Mouse (Mus musculus) MN1 (cell line): ENCODE measurements at regions not wholly inside any gene's neighbourhood (a gene's known extent, or its start where the extent isn't known, plus 50 kb on each side); places are given as distances from the start of the nearest gene placed in this dataset.

ENCODE experiments used
- DNase-seq: peaks from one replicate; pipeline ENCODE4 v3.0.0-alpha.2; 2016; ENCODE audit warnings: low spot score

DNA sequence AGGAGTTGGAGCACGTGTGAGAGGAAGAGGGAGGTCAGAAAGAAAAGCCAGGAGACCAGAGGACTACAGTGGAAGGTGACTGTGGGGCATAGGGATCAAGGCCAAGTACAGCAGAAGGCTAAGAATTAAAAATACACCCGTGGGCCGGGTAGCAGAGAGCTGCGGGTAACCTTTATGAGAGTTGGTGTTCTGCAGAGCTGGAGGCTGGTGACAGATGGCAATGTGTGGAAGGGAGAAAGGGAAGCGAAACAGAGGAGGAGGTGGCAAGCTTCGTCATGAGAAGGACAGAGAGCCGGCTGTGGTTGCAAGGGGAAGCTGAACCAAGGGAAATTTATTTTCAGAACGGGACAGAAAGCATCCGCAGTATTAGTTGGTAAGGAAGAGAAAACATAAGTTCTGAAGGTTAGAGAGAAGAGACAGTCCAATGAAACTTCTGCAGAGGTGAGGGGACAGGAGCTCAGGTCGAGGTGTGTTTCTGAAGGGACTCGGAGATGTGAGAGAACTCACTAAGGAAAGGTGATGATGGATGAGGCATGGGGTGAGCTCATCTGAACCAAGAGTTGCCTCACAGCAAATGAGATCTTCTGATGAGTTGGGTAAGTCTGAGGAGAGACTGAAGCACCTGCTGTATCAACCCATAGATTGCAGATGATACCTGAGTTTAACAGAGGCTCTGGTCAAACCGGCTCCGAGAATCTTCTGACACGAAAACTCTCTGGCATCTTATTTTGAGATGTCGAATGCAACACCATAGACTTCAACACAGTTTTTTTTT, 200.6 kb downstream of the Gm10260 start:
- no peak for DNase-seq

DNA sequence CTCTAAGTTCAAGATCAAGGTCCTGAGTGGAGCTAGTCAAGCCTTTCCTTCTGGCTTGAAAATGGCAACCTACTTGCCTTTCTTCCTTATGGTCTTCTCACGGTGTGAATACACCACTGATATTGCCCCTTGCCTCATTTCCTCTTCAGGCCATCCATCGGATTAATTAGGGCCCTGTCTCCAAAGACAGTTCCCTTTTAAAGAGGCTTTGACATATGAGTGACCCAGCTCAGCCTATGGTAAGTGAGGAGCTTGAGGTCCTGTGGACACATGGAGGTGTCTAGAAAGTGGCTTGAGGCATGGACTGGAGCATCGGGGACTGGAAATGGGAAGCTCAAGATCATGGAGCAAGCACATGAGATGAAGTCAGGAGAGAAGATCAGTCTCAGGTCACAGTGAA, 201.5 kb downstream of the Gm10260 start:
- DNase-seq, result no peak

DNA sequence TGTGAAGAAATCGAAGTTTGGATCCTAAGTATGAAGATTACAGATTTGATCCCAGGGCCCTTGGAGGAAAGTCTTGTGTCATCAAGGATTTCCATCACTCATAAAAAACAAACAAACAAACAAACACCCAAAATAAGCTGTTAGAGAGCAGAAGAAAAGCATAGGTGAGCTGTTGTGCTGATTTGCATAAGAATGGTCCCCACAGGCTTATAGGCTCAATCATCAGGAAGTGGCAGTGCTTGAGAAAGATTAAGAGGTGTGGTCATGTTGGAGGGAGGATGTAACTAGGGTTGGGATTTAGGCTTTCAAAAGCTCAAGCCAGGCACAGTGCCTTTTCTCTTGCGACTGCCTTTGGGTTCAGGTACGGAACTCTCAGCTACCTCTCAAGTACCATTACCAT, 205.1 kb downstream of the Gm10260 start:
- no peak for DNase-seq

DNA sequence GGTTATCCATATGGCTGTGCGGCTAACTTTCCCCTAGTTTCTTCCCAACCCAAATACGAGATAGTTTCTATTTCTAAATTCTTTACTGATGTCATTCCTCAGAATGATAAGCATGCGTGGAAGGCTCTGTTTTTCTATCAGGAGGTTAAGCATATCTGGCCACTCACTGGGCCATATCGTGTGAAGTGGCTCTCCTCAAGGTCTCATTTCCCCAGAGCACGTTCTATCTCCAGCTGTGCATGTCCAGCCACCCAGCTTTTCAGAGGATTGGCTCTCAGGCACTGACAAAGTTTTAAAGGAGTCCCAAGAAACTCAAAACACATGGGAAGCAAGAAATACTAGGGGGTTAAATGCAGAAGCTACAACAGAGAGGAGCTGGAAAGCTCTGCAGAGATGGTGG, 205.8 kb downstream of the Gm10260 start:
- no peak for DNase-seq

DNA sequence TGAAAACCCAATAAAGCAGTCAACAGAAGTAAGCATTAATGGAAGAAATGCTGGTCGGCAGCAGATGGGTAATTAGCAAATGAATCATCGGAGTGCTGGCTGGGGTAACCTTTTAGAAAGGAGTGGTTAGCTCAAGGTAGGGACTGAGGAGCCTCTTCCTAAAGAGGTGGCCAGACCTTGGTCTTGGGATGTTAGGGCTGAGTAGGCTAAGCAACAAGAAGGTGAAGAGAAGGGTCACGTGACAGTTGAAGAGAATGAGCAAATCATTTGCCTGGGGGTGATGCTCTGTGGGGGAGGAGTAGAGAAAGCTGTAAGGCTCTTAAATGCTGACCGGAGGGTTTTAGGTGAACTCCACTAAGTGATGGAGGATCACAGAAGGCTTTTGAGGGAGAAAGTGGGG, 208.2 kb downstream of the Gm10260 start:
- DNase-seq, result no peak

DNA sequence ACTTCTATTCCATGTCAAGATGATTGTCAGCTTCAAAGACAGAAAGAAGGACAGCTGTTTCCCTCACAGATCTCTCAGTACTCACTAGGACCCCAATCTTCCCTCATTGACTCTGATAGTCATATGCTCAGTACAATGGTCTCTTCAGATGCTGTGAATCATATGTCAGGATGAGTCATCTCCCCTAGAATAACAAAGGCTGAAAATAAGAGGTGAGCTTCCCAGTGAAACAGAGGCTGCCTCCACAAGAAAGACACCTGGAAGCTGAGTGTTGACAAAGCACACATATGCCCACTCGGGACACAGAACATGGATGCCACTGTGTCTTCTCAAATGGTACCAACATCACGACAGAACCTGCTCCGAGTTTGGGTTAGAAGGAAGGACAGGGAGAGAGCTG, 209.6 kb downstream of the Gm10260 start:
- DNase-seq, result peak; percentile 23

DNA sequence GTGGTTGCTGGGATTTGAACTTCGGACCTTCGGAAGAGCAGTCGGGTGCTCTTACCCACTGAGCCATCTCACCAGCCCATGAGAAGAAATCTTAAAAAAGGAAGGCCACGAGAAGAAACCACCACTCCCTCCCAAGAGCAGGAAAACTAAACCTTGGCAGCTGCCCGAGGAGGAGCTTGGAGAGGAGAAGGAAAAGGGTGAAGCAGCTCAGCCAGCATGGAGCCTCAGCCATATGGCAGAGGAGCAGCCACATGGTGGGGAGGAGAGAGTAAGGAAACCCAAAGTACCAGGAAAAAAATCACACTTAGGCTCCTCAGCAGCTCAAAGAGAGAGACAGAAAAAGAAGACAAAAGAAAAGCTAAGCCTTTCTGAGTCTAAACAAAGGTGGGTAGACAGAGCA, 210.3 kb downstream of the Gm10260 start:
- no peak for DNase-seq

DNA sequence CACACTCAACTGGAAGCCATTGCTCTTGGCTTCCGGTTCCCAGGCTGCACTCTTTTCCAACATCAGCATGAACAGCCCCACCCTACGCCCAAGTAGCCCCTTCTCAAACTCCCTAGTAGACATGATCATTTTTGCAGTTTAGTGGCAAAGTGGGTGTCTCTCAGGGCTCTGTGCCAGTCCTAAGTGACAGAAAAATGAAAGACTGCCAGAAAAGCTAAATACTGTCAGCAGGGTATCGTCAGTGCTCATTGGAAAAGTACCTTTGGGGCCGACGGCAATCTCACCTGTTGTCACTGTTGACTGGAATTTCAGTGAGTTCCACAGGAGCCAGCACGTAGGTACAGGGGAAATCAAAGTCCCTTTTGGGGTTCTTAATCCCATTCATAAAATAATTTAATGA, 211.0 kb downstream of the Gm10260 start:
- no peak for DNase-seq

DNA sequence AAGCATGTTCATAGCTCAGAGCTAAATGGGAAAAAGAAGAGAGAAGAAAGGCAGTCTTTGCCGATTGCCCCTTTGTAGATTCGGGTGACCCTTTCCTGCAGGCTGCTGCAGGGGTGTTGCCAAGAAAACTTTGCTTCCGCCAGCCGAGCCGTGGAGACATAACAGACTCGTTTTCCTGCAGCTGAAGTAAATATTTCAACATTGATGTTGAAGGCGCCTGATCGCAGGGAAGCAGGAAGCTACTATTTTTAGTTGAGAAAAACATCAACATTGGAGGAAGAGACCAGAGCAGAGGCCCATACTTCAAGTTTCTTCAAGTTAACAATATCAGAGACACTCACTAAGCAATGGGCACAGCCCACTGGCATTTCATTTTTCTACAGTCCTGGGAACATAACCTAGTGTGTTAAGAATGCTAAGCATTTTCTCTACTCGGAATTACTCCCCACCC, 211.9 kb downstream of the Gm10260 start:
- DNase-seq, result no peak

DNA sequence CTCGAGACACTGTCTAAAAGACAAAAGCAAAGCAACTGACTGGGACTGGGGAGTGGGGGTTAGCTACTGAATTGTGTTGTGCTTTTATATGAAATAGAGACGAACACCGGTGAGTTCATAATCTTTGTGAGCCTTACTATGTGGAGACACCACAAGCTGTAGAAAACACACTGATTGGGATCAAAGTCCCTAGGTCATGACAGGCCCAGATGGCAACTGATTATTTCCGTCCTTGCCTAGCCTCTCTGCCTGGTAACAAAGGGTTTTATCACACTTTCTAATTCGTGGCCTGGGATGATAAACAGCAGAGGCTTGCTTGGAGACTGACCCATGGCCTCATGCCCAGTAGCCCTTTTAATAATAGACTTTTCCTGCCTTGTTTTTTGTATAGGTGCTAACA, 213.5 kb downstream of the Gm10260 start:
- peak; percentile 69 for DNase-seq

DNA sequence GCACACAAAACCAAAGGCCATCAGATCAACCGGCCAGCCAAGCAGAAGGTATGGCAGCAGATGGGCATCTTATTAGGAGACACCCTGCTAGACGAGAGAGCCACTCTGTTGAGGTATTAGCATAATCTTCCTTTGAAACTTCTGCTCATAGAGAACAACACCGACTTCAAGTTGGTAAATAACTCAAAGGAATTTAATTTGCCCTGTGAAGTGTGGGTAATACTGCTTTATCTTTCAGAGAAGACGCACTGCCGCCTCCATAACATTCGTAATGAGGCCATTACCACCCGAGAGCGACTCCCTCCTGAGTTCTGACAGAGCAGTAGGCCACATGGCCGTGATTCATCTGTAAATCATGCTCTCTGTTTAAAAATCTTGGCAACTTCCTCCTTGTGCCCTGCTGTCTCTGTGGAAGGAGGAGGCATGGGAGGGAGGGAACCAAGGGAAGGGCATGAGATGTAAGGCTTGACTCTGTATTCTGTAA, 214.4 kb downstream of the Gm10260 start:
- DNase-seq, result peak; percentile 91

DNA sequence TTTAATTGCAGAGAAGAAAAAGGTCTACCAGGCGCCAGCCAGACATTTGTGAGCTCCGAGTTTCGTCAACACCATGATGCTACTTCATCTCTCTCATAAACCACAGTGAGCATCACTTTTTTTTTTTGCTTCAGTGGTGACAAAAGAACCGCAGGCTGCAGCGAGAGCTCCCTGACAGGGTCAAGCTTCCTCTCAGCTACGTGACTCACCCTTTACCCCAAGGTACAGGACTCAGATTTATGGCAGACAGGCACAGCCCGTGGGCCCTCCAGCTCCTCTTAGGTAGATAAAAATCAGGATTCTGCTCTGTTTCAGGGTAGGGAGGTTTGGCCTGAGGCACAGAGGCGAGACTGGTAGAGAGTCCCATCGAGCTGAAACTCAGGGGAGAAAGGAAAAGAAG, 220.7 kb downstream of the Gm10260 start:
- peak; percentile 59 for DNase-seq

DNA sequence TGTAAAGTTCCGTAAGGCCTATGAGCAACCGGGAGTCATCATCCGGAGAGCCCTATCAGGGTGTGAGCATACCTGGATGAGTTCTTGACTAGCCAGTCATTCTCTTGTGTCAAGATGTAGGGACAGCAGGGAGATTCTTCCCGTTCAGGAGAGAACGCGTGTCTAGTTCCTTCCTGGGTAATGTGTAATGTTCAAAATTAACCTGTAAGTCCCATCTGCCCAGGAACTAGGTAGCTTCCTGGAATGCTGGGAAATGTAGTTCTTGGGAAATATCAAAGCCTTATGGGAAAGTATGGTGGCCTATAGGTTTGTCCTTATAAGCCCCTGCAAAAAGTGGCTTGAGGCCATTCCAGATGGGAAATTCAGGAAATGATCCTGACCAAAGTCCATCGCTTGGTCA, 222.0 kb downstream of the Gm10260 start:
- DNase-seq, result no peak

DNA sequence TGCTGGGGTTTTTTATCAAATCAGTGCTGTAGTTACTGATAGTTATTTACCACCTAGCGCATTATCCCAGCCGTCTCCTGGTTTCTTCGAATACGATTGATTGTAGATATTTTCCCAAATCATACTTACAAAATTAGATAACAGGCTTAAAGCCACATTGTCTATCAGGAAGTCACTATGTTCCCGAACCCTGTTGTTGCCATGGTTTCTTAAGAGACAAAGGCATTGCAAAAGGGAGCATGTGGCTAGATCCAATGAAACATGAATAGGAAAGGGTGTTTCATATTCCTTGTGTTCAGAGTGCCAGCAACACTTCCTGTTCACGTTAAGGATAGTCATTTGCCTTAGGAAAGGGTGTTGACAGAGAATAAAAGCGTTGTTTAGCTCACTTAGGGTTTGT, 222.7 kb downstream of the Gm10260 start:
- no peak for DNase-seq

DNA sequence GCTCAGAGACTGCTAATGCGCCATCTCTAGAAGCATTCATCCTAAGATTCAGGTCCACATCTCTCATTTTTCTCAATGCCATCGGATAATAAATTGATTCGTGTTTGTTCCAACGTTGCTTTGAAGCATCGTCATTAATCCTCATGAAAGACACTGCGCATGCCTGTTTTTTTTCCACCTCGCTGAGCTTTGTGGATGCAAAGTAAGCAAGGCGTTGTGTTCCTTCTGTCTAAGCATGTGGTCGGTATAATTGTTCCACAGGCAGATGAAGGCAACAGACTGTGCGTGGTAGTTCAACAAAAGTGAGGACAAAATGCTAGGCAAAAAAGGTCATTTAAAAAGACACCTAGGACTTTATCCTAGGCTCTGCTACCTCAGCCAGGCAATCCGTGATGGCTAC, 223.2 kb downstream of the Gm10260 start:
- no peak for DNase-seq

DNA sequence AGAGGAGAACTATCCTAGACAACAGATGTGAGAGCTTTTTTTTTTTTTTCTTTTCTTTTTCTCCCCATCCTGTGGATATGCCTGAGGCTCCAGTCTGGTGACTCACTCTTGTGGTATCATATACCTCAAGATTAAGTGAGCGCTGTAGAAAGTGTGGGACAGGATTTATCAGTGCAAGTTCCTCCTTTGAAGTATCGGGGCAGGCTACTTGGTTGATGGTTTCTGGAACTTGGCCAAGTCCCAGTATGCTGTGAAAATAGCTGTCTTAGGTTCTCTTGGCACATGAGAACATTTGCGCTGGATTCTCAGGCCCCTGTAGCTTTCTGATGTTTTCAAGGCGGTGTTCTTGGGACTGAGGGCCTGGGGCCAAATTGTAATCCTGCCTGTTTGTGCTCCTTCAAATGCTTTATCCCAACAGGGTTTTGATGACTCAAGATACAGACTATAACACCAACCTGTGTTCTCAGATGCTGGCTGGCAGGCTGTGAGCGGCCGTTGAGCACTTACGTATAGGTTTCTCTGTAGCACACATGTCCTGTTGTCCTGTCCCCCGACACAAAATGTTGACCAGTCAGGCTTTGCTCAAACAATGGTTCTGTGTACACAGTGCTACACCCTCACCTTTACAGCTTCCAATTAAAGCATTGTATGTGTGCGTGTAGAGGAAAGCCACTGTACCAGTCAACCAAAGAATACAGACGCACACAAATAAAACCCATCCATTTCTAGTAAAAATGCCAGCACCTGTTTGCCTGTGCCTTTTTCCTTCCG, 226.4 kb downstream of the Gm10260 start:
- DNase-seq, result peak; percentile 56

DNA sequence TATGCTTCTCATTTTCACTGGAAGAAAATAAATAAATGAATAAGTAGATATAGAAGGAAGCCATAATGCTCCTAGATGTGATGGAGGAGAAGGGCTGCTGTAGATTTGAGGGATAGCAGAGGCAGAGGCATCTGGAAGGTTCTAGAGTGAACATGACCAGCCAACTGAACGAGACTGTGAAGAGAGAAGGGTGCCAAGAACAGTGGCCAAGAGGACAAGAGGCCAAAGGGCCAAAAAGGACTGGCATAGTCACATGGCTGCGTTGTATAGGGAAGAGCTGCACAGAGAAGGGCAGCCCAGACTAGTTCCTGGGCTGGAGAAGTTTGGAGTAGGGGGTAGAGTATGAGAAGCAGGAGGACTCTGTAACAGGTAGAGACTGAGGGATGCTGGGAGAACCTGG, 229.3 kb downstream of the Gm10260 start:
- no peak for DNase-seq

DNA sequence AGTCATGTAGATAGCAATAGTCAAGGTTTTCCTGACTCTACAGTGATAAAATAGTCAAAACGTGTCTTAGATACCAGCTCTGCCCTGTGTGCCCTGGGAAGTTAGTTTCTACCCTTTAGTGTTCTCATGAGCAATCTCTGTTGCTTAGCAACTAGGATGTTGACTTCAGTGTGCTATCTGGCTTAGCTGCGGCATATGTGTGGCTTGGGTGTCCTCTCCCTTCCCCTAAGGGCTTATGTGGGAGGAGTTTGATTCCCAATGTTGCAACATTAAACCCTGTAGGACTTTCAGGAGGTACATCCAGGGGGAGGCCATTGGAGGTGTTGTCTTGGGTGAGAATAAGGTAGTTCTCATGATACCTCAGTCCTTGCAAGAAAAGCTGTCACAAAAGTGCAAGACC, 229.9 kb downstream of the Gm10260 start:
- DNase-seq, result peak; percentile 66

DNA sequence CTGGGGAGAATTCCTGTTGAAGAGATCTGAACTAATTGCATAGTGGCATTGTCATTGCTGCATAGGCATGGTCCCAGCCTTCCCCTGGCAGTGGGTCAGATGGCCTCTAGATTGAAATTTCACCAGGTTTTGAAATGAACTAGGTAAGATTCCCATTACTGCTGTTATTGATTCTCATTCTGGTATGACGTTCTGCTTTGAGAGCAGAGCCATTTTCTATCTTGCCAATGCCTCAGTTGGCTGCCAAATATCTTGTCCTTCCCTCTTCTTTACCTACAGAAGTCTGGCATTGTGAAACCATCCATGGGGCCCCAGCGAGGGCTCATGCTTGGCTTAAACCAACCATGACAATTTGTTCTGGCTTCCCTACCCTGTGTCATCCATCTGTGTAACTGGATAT, 232.5 kb downstream of the Gm10260 start:
- DNase-seq, result no peak

DNA sequence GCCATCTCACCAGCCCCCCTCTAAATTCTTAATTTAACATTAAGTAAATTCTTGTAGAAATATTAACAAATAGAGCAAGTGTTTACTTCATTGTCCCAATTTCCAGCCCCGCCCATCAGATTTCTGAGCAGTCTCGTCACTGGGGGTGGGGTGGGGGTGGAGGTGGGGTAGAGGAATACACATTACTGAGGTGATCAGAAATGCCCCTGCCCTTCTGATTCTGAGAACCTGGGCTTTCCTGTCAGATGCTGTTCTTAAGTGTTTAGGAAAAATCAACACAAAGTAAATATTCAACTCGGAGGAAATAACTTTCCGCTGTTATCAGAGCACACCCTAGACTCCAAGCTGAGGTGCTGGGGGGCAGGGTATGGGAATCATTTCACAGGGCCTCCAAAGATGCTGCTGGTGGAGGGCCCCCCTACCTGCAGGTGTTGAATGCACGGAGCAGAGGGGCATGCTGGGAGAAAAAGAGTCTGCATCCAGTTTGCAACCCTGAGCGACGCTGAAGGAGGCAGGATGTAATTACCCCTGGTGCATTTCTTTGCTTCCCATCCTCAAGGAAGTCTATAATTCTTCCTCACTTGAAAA, 235.5 kb downstream of the Gm10260 start:
- no peak for DNase-seq

DNA sequence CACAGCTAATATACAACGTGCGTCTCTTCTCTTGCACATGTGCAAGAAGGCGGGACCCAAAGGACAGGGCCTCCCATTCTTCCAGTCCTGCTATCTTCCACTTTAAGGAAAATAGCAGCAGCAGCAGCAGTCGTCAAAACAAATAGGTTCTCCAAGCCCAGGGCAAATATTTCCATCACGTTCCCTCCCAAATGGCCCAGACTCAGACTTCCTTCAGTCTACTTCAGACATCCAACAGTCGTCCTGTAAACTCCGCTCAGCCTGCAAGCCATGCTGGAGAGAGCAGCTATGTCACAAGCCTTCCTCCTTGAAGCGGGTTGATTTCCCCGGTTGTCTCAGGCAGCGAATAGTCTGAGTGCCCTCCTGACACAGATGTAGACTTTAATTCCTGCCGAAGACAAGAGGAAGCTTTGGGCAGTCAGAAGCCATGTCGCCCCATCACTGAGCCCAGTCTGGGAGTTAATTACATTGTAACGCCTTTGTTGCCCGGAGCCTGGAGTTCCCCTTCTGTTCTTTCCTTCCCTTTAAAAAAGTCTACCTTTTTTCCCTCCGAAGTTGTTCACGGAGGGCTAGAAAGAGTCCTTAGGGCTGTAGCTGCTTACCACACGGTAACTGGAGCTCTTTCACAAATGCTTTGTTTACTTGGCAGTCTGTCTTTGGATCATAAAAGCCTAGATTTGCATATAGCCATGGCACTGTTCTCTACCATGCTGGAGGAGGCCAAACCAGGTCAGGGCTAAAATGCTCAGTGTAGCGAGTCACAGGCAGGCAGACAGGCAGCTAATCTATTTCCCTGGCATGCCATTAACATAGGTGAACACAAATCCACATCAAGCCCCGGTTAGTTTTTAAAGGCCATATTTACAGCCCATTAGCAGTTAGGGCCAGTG, 236.7 kb downstream of the Gm10260 start:
- DNase-seq, result no peak

DNA sequence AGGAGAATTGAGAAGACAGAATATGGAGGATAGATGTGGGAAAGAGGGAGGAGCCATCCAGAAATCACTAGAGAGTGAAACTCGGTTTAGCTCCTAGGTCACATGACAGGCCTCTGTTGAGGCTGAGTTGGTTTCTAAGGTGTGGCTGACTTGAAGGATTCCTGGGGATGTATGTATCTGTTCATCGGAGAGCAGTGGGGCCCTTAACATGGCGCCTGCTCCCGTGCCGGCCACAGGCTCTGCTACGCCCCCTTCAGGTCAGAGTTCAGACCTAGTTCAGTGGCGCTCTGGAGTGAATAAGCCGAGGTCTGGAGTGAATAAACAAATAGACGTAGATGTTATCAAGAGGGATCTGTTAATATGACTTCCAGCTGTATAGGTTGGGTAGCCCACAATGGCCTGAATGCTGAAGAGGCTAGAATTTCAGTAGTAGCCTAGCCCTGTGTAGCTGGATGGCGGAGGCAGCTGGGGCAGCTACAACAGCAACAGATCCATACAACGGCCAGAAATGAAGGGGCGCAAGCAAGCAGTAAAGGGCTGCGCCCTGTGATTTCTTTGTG, 239.4 kb downstream of the Gm10260 start:
- DNase-seq, result no peak
